Comparison of ENCODE assay signal across 11 mouse cellular contexts in the genomic region with DNA sequence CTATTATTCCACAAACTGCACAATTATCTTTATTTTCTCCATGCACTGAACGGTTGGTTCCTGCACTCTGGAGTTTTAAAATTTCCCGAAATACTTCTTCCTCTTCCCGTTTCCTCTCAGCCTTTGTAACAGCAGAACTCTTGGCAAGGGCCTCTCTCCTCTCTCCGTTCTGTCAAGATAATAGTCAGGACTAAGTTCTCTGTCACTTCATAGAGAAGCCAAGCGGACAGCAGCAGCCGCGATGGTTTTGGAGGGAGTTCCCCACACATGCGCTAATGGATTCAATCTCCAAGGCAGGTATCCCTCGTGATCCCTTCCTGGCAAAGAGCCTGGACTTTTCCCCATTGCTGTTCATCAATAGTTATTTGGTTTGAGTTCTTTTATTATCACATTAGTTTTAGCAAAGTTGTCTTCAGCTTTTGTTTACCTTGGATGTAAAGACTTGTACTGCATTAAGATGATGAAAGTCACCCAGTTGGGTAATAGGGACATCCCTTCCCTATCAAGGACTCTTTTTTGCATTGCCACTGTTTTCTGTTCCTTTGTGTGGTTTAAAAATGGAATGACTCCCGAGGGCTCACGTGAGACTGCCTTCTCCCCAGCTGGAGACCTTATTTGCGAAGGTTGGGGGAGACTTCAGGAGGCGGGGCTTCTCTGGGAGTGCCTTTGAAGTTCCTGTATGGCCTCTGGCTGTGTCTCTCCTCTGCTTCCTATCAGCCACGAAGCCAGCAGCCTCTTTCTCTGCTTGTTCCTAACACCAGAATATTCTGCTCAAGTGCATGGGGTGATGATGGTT. TPM values are rescaled to one million over a fixed set of nuclear protein-coding genes. Genes with fewer than 3 reads are reported as not detected.
DNase-seq lines count a peak whose midpoint lies in the region; ATAC-seq lines count a peak whose summit lies in the region.
"Had no signal": no experiment of that assay in that cellular context is flagged by ENCODE, and none has a peak within 500 bp of the region (broad histone marks: within the 10 kb centered on the region; RNA-seq: fewer than 3 reads in every experiment).

No protein-coding gene starts in this region.

- ATAC-seq in lung, embryonic 16.5 days (ENCODE audit: low read depth): peak; percentile 70
- peak; percentile 69; the same call in 1 of the 2 replicates for ATAC-seq in heart, embryonic 16.5 days (replicated peaks; ENCODE audit: extremely low read depth, insufficient read depth, low FRiP score)

- H3K9ac ChIP-seq in lung, embryonic 16.5 days (ENCODE audit: low read length): no peak overlapping the region
- H3K9ac ChIP-seq in heart, embryonic 16.5 days (ENCODE audit: low read length): no peak overlapping the region; the same call in 1 of the 2 replicates
- H3K9ac ChIP-seq: embryonic facial prominence, embryonic 12.5 days; limb, embryonic 12.5 days had no signal

- WGBS in lung, embryonic 16.5 days: 17% methylated on average over 14 of the region's 14 CpGs
- WGBS in heart, embryonic 16.5 days: 20% methylated on average over 14 of the region's 14 CpGs

- peaks cover 23% of the 10 kb centered on the region for H3K4me1 ChIP-seq in lung, embryonic 16.5 days (replicated peaks; ENCODE audit: control insufficient read depth, insufficient read depth, low read length)
- peaks cover 13% of the 10 kb centered on the region for H3K4me1 ChIP-seq in heart, embryonic 16.5 days (ENCODE audit: control insufficient read depth, insufficient read depth, low read length)
- H3K4me1 ChIP-seq: limb, embryonic 12.5 days had no signal

- peak; percentile 4 for DNase-seq in adrenal gland, adult 8-10 months
- no peak for DNase-seq in adrenal gland, postnatal 4 days (ENCODE audit: low spot score in 2 of 2)
- no peak for DNase-seq in lung, postnatal 25 days (ENCODE audit: low spot score)
- peak; percentile 17 for DNase-seq in skeletal muscle tissue, adult 2 months (ENCODE audit: low read depth, low spot score)
- no peak for DNase-seq in spleen, postnatal 4 days (ENCODE audit: low spot score in 2 of 2)
- DNase-seq in frontal cortex, postnatal 10 days (ENCODE audit: low spot score in 2 of 2): no peak
- DNase-seq: gastrocnemius, postnatal 36 days had no signal

- H3K27me3 ChIP-seq in lung, embryonic 16.5 days (ENCODE audit: control insufficient read depth, insufficient read depth, low read depth, low read length): no peaks in the 10 kb centered on the region
- H3K27me3 ChIP-seq in heart, embryonic 16.5 days (ENCODE audit: control insufficient read depth, insufficient read depth, low read length): no peaks in the 10 kb centered on the region
- H3K27me3 ChIP-seq: embryonic facial prominence, embryonic 12.5 days; limb, embryonic 12.5 days had no signal

- peak overlapping the region; percentile 46 for H3K4me2 ChIP-seq in lung, embryonic 16.5 days (ENCODE audit: low read depth, low read length)
- peak overlapping the region; percentile 54 for H3K4me2 ChIP-seq in heart, embryonic 16.5 days (ENCODE audit: low read depth, low read length)
- H3K4me2 ChIP-seq: embryonic facial prominence, embryonic 12.5 days; limb, embryonic 12.5 days had no signal

- H3K4me3 ChIP-seq in lung, embryonic 16.5 days (ENCODE audit: low read length): peak overlapping the region; percentile 3; the same call in 1 of the 2 replicates
- peak overlapping the region; percentile 12; the same call in 1 of the 2 replicates for H3K4me3 ChIP-seq in heart, embryonic 16.5 days (ENCODE audit: low read length)
- H3K4me3 ChIP-seq: embryonic facial prominence, embryonic 12.5 days; limb, embryonic 12.5 days had no signal

- no peaks in the 10 kb centered on the region for H3K36me3 ChIP-seq in lung, embryonic 16.5 days (ENCODE audit: control insufficient read depth, insufficient read depth, low read length)
- H3K36me3 ChIP-seq in heart, embryonic 16.5 days (ENCODE audit: control insufficient read depth, insufficient read depth): no peaks in the 10 kb centered on the region
- H3K36me3 ChIP-seq: embryonic facial prominence, embryonic 12.5 days; limb, embryonic 12.5 days had no signal

- H3K9me3 ChIP-seq in lung, embryonic 16.5 days (ENCODE audit: control insufficient read depth, low read length): no peaks in the 10 kb centered on the region
- peaks cover 2% of the 10 kb centered on the region; the same call in 1 of the 2 replicates for H3K9me3 ChIP-seq in heart, embryonic 16.5 days (replicated peaks; ENCODE audit: control insufficient read depth, low read length)
- H3K9me3 ChIP-seq: embryonic facial prominence, embryonic 12.5 days had no signal

- peak overlapping the region; percentile 52; the same call in 1 of the 2 replicates for H3K27ac ChIP-seq in lung, embryonic 16.5 days (ENCODE audit: low read length)
- peak overlapping the region; percentile 20; the same call in 1 of the 2 replicates for H3K27ac ChIP-seq in heart, embryonic 16.5 days (ENCODE audit: low read length)
- H3K27ac ChIP-seq: embryonic facial prominence, embryonic 12.5 days; limb, embryonic 12.5 days had no signal

RNA-seq across cellular contexts. Expression of gene Enpep, which starts 6.0 kb away (rescaled TPM):
- 10 to 100 TPM; 11.5 to 20.7 (median 16.1) TPM for total RNA-seq in adrenal gland, adult 8-10 months (2022)
- 10 to 100 TPM; 11.0 to 32.1 TPM for total RNA-seq in adrenal gland, postnatal 4 days (2021)
- polyA plus RNA-seq in lung, embryonic 16.5 days (2015; fragmentation: Nextera tagmentation; extraction: Ambion mirVana): 48.9 and 51.5 TPM in 2 replicates
- polyA plus RNA-seq in heart, embryonic 16.5 days (2015; fragmentation: Nextera tagmentation; extraction: Ambion mirVana): 14.4 and 16.4 TPM in 2 replicates

Comparison
In these comparisons a context has a peak if more than half of its experiments do, and no peak if none do; other contexts are left out.
1. DNase-seq: peak in adrenal gland, adult 8-10 months (single experiment) and skeletal muscle tissue, adult 2 months (single experiment); none in adrenal gland, postnatal 4 days (0 of 2), lung, postnatal 25 days (single experiment), spleen, postnatal 4 days (0 of 2) and frontal cortex, postnatal 10 days (0 of 2).